Comparison of ENCODE assay signal across 9 mouse cellular contexts in the genomic region with DNA sequence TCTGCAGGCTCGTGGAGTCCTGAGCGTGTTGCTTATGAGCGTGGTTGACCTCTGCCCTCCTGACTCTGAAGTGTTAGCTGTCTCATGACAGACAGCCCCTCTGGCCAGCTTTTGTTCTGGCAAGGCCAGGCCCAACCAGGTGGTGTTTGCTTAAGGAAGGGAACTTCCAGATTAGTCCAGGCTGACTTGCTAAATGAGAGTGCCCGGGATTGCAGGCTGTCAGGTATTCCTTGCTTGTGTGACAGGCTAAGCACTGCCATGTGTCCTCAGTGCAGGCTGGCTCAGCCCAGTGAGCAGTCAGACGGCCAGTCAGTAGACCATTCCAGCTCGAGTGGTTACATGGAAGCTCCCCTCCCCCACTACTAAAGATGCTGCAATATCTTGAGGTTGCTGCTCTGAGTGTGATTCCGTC.
DNase-seq lines count a peak whose midpoint lies in the region; ATAC-seq and TF ChIP-seq lines count a peak whose summit lies in the region.
"Had no signal": no experiment of that assay in that cellular context is flagged by ENCODE, and none has a peak within 500 bp of the region (broad histone marks: within the 10 kb centered on the region; RNA-seq: fewer than 3 reads in every experiment).

No protein-coding gene starts in this region.

- H3K27me3 ChIP-seq in hindbrain, embryonic 10.5 days (ENCODE audit: insufficient read depth, poor library complexity, severe bottlenecking), result no peaks in the 10 kb centered on the region
- H3K27me3 ChIP-seq in hindbrain, embryonic 14.5 days (ENCODE audit: control insufficient read depth, insufficient read depth, low read length), result no peaks in the 10 kb centered on the region
- no peaks in the 10 kb centered on the region for H3K27me3 ChIP-seq in lung, embryonic 14.5 days (ENCODE audit: insufficient read depth, low read length)
- H3K27me3 ChIP-seq: neural tube, embryonic 12.5 days had no signal

- H3K27ac ChIP-seq in hindbrain, embryonic 10.5 days, result peak overlapping the region; percentile 80
- no peak overlapping the region for H3K27ac ChIP-seq in hindbrain, embryonic 14.5 days
- H3K27ac ChIP-seq in lung, embryonic 14.5 days (ENCODE audit: low read depth), result no peak overlapping the region
- no peak overlapping the region for H3K27ac ChIP-seq in left cerebral cortex, adult 2 months
- H3K27ac ChIP-seq: neural tube, embryonic 12.5 days had no signal

- no peaks in the 10 kb centered on the region for H3K9me3 ChIP-seq in hindbrain, embryonic 10.5 days
- no peaks in the 10 kb centered on the region for H3K9me3 ChIP-seq in hindbrain, embryonic 14.5 days (ENCODE audit: control insufficient read depth, low read length)
- H3K9me3 ChIP-seq in lung, embryonic 14.5 days (ENCODE audit: low read depth, low read length), result no peaks in the 10 kb centered on the region
- H3K9me3 ChIP-seq: neural tube, embryonic 12.5 days had no signal

- WGBS in hindbrain, embryonic 10.5 days, result 9% methylated on average over 7 of the region's 7 CpGs
- 23% methylated on average over 7 of the region's 7 CpGs for WGBS in hindbrain, embryonic 14.5 days
- 12% methylated on average over 7 of the region's 7 CpGs for WGBS in lung, embryonic 14.5 days

- intact Hi-C loops in left cerebral cortex, adult 2 months (cut with DNase I), result no loop called here

- peak; percentile 66 for DNase-seq in hindbrain, embryonic 10.5 days (ENCODE audit: low spot score)
- no peak for DNase-seq in hindbrain, embryonic 14.5 days (ENCODE audit: low spot score)
- peak; percentile 6 for DNase-seq in gonadal fat pad, adult 2 months (ENCODE audit: low read depth)
- peak; percentile 41 for DNase-seq in lung, embryonic 14.5 days
- DNase-seq in retina, embryonic 14.5 days (ENCODE audit: low spot score), result peak; percentile 41
- DNase-seq in testis, postnatal 14 days (ENCODE audit: low spot score), result no peak
- DNase-seq in thymus, postnatal 36 days, result no peak
- no peak for DNase-seq in left cerebral cortex, adult 2 months (ENCODE audit: extremely low spot score in 1 of 2, low spot score in 2 of 2)

- no peak overlapping the region for H3K4me2 ChIP-seq in hindbrain, embryonic 14.5 days (replicated peaks)
- no peak overlapping the region for H3K4me2 ChIP-seq in lung, embryonic 14.5 days
- H3K4me2 ChIP-seq: neural tube, embryonic 12.5 days had no signal

- H3K9ac ChIP-seq in hindbrain, embryonic 14.5 days, result no peak overlapping the region
- no peak overlapping the region for H3K9ac ChIP-seq in lung, embryonic 14.5 days
- H3K9ac ChIP-seq: neural tube, embryonic 12.5 days had no signal

- peaks cover 19% of the 10 kb centered on the region for H3K36me3 ChIP-seq in hindbrain, embryonic 10.5 days
- no peaks in the 10 kb centered on the region for H3K36me3 ChIP-seq in hindbrain, embryonic 14.5 days (replicated peaks; ENCODE audit: control insufficient read depth, insufficient read depth)
- no peaks in the 10 kb centered on the region for H3K36me3 ChIP-seq in lung, embryonic 14.5 days (ENCODE audit: insufficient read depth)
- H3K36me3 ChIP-seq: neural tube, embryonic 12.5 days had no signal

- no peak for TF ChIP-seq CTCF in lung, embryonic 14.5 days (IDR thresholded peaks at IDR 0.05; ENCODE audit: low read depth)
- TF ChIP-seq CTCF in left cerebral cortex, adult 2 months (IDR thresholded peaks at IDR 0.05), result no peak

- no peak overlapping the region for H3K4me3 ChIP-seq in hindbrain, embryonic 10.5 days
- no peak overlapping the region for H3K4me3 ChIP-seq in hindbrain, embryonic 14.5 days (replicated peaks; ENCODE audit: low read length)
- no peak overlapping the region for H3K4me3 ChIP-seq in lung, embryonic 14.5 days (ENCODE audit: low read depth, low read length)
- no peak overlapping the region for H3K4me3 ChIP-seq in left cerebral cortex, adult 2 months
- H3K4me3 ChIP-seq: neural tube, embryonic 12.5 days had no signal

- H3K4me1 ChIP-seq in hindbrain, embryonic 10.5 days (replicated peaks), result peaks cover 31% of the 10 kb centered on the region
- H3K4me1 ChIP-seq in hindbrain, embryonic 14.5 days (replicated peaks; ENCODE audit: control insufficient read depth, insufficient read depth, low read length), result peaks cover 16% of the 10 kb centered on the region
- H3K4me1 ChIP-seq in lung, embryonic 14.5 days (ENCODE audit: insufficient read depth), result peaks cover 7% of the 10 kb centered on the region; the same call in 1 of the 2 replicates

- no peak for ATAC-seq in hindbrain, embryonic 14.5 days (ENCODE audit: low FRiP score)
- peak; percentile 56; the same call in 1 of the 2 replicates for ATAC-seq in lung, embryonic 14.5 days (ENCODE audit: insufficient read depth)

Comparison
In these comparisons a context has a peak if more than half of its experiments do, and no peak if none do; other contexts are left out.
1. DNase-seq: peak in hindbrain, embryonic 10.5 days (single experiment), gonadal fat pad, adult 2 months (single experiment), lung, embryonic 14.5 days (single experiment) and retina, embryonic 14.5 days (single experiment); none in hindbrain, embryonic 14.5 days (single experiment), testis, postnatal 14 days (single experiment), thymus, postnatal 36 days (0 of 2) and left cerebral cortex, adult 2 months (0 of 2).